Mouse (Mus musculus) midbrain, embryonic 14.5 days (tissue): ENCODE measurements around the gene Nat8f1. TPM values are rescaled to one million over a fixed set of nuclear protein-coding genes. Genes with fewer than 3 reads are reported as not detected.
"Not testable (repeated sequence)": the region's sequence is repeated elsewhere in the genome, so short reads cannot be mapped to it uniquely, and the experiment has no call there.

Source experiments
- ATAC-seq: fragments of 200-750 bp; cut with Nextera tagmentation; 2 replicates; pipeline ENCODE4 v1.8.0; 2017; ENCODE audit warnings: moderate number of reproducible peaks, moderate library complexity; ENCODE audit not compliant: low FRiP score, low TSS enrichment
- DNase-seq: peaks from one replicate; pipeline ENCODE4 v3.0.0-alpha.2; 2015
- H3K27ac ChIP-seq: fragments of 300-500 bp; sonication (generic); replicated peaks from 2 replicates; pipeline ENCODE4 v1.5.1; 2014; ENCODE audit warnings: mild to moderate bottlenecking, low read depth, low read length, moderate library complexity
- H3K27me3 ChIP-seq: fragments of 300-500 bp; sonication (generic); 2 replicates; pipeline ENCODE4 v1.6.1; 2014; ENCODE audit warnings: low read length, control low read depth, mixed read lengths; ENCODE audit not compliant: control insufficient read depth, insufficient read depth
- H3K36me3 ChIP-seq: fragments of 300-500 bp; sonication (generic); 2 replicates; pipeline ENCODE4 v1.6.1; 2014; ENCODE audit warnings: low read length, control low read depth; ENCODE audit not compliant: control insufficient read depth, insufficient read depth
- H3K4me1 ChIP-seq: fragments of 300-500 bp; sonication (generic); 2 replicates; pipeline ENCODE4 v1.6.1; 2014; ENCODE audit warnings: mild to moderate bottlenecking, antibody characterized with exemption, low read length, control low read depth; ENCODE audit not compliant: control insufficient read depth, insufficient read depth
- H3K4me2 ChIP-seq: fragments of 300-500 bp; sonication (generic); 2 replicates; pipeline ENCODE4 v1.6.1; 2014; ENCODE audit warnings: mild to moderate bottlenecking, low read length, moderate library complexity
- H3K4me3 ChIP-seq: fragments of 300-500 bp; sonication (generic); replicated peaks from 2 replicates; pipeline ENCODE4 v1.5.1; 2014; ENCODE audit warnings: low read depth, low read length
- H3K9ac ChIP-seq: fragments of 300-500 bp; sonication (generic); replicated peaks from 2 replicates; pipeline ENCODE4 v1.6.1; 2014; ENCODE audit warnings: mild to moderate bottlenecking, low read length, moderate library complexity
- H3K9me3 ChIP-seq: fragments of 300-500 bp; sonication (generic); 2 replicates; pipeline ENCODE4 v1.6.1; 2016; ENCODE audit warnings: low read length, control low read depth, mixed read lengths; ENCODE audit not compliant: control insufficient read depth
- WGBS: fragments of 180-500 bp; shearing (Covaris S2); extraction: QIAGEN DNeasy Blood & Tissue Kit; methylation state at CpG from one replicate; pipeline ENCODE4 v1.1.7; 2014; 5-methylcytosine and 5-hydroxymethylcytosine counted together
- polyA plus RNA-seq: library from polyadenylated mRNA; unstranded; fragments of >200 nt; fragmentation: Nextera tagmentation; extraction: Ambion mirVana; gene quantifications from 2 replicates; pipeline ENCODE4 v1.2.1, GENCODE M21; 2014

Gene Nat8f1
- polyA plus RNA-seq: 15.5 and 21.7 TPM in 2 replicates

- H3K4me3 ChIP-seq: peak within 1 kb of the TSS; percentile 61
- H3K27me3 ChIP-seq, H3K9me3 ChIP-seq, H3K36me3 ChIP-seq: not testable (repeated sequence)
- WGBS: under 1% methylated on average over 60 of the region's 61 CpGs
- H3K27ac ChIP-seq: peak within 1 kb of the TSS; percentile 79
- H3K4me2 ChIP-seq: peak within 1 kb of the TSS; percentile 86
- DNase-seq: peak; percentile 94
- H3K9ac ChIP-seq: peak within 1 kb of the TSS; percentile 68
- ATAC-seq: peak; percentile 94
- H3K4me1 ChIP-seq: peaks cover 12% of the 10 kb centered on the region
Measured at GRCm38 (mm10) chr6:85915539-85916513, at the start of gene Nat8f1. Gene Nat8f1, minus strand, starts transcription at chr6:85915687.

- Histone ChIP-seq H3K27ac (peak within 1 kb of the TSS; percentile 92), H3K27me3 (no peaks in the 10 kb centered on the region), H3K9ac (peak within 1 kb of the TSS; percentile 89), H3K4me2 (peak within 1 kb of the TSS; percentile 82), H3K4me1 (peaks cover 11% of the 10 kb centered on the region), H3K36me3 (peaks cover 22% of the 10 kb centered on the region), H3K9me3 (no peaks in the 10 kb centered on the region), H3K4me3 (peak within 1 kb of the TSS; percentile 81)
- DNase-seq: peak; percentile 98
- peak; percentile 96 for ATAC-seq
- WGBS: under 1% methylated on average over 70 of the region's 70 CpGs
Measured at GRCm38 (mm10) chr6:85961101-85962091, 45.9 kb upstream of the Nat8f1 start, which contains the start of gene Dusp11. Gene Dusp11, minus strand, starts transcription at chr6:85961667.

GRCm38 (mm10) chr6:85957581-85957980 is 42.1 kb upstream of the Nat8f1 start:
- Histone ChIP-seq H3K4me3 (no peak overlapping the region), H3K9ac (no peak overlapping the region), H3K36me3 (peaks cover 55% of the 10 kb centered on the region), H3K9me3 (no peaks in the 10 kb centered on the region), H3K27me3 (no peaks in the 10 kb centered on the region), H3K4me2 (no peak overlapping the region), H3K4me1 (peaks cover 11% of the 10 kb centered on the region), H3K27ac (no peak overlapping the region)
- DNase-seq (no peak), ATAC-seq (no peak)
- WGBS: 89% methylated on average over 3 of the region's 3 CpGs

- 86% methylated on average over 6 of the region's 6 CpGs for WGBS
- no peak for ATAC-seq
- H3K9ac ChIP-seq: no peak overlapping the region
- no peak for DNase-seq
- no peaks in the 10 kb centered on the region for H3K4me1 ChIP-seq
- H3K4me3 ChIP-seq: no peak overlapping the region
- peaks cover 94% of the 10 kb centered on the region for H3K36me3 ChIP-seq
- no peaks in the 10 kb centered on the region for H3K27me3 ChIP-seq
- H3K9me3 ChIP-seq: no peaks in the 10 kb centered on the region
- H3K4me2 ChIP-seq: no peak overlapping the region
- H3K27ac ChIP-seq: no peak overlapping the region
Measured at GRCm38 (mm10) chr6:85948549-85948948, 33.1 kb upstream of the Nat8f1 start.

GRCm38 (mm10) chr6:85942469-85942868 is 27.0 kb upstream of the Nat8f1 start:
- H3K27me3 ChIP-seq: no peaks in the 10 kb centered on the region
- no peak overlapping the region for H3K27ac ChIP-seq
- H3K4me3 ChIP-seq: no peak overlapping the region
- 98% methylated on average over 3 of the region's 3 CpGs for WGBS
- ATAC-seq (no peak), DNase-seq (no peak)
- H3K4me1 ChIP-seq: no peaks in the 10 kb centered on the region
- no peaks in the 10 kb centered on the region for H3K9me3 ChIP-seq
- H3K36me3 ChIP-seq: peaks cover 47% of the 10 kb centered on the region
- H3K9ac ChIP-seq: no peak overlapping the region
- no peak overlapping the region for H3K4me2 ChIP-seq

GRCm38 (mm10) chr6:85938701-85939100 is 23.2 kb upstream of the Nat8f1 start:
- Histone ChIP-seq H3K36me3 (peaks cover 9% of the 10 kb centered on the region), H3K27ac (no peak overlapping the region), H3K4me2 (no peak overlapping the region), H3K9me3 (no peaks in the 10 kb centered on the region), H3K9ac (no peak overlapping the region), H3K4me1 (no peaks in the 10 kb centered on the region), H3K27me3 (no peaks in the 10 kb centered on the region), H3K4me3 (no peak overlapping the region)
- 85% methylated on average over 10 of the region's 10 CpGs for WGBS
- ATAC-seq (no peak), DNase-seq (no peak)

- peak overlapping the region; percentile 58 for H3K4me2 ChIP-seq
- ATAC-seq (peak; percentile 90), DNase-seq (peak; percentile 74)
- H3K27me3 ChIP-seq, H3K4me1 ChIP-seq, H3K36me3 ChIP-seq, H3K9me3 ChIP-seq: not testable (repeated sequence)
- H3K27ac ChIP-seq: 0 out of 2 replicates have a peak overlapping the region, but pooled peaks have one; percentile 26
- H3K9ac ChIP-seq: peak overlapping the region; percentile 47; the same call in 1 of the 2 replicates
- H3K4me3 ChIP-seq: peak overlapping the region; percentile 42
- WGBS: 2% methylated on average over 48 of the region's 50 CpGs
Measured at GRCm38 (mm10) chr6:85936508-85937465, 21.3 kb upstream of the Nat8f1 start.
